16 mouse cellular contexts compared by ENCODE assay signal in the genomic region with DNA sequence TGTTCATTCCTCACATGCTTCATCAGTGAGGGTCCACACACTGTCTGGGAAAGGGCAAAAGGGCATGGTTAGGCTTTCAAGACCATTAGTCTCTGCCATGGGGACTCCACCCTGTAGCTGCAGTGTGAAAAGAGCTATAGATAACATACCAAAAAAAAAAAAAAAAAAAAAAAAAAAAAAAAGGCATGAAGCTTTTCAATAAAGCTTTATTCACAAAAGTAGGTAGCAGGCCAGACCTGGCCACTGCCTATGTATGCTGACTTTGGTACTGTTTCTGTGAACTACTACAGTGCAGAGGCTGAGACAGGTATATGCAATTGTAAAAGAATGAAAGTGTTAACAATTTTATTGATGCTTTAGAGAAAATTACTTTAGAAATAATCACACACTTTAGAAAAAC.
"Had no signal": no experiment of that assay in that cellular context is flagged by ENCODE, and none has a peak within 500 bp of the region (broad histone marks: within the 10 kb centered on the region; RNA-seq: fewer than 3 reads in every experiment).

No protein-coding gene starts in this region.

- H3K9me3 ChIP-seq: neural tube, embryonic 13.5 days; neural tube, embryonic 15.5 days; stomach, embryonic 15.5 days had no signal

- DNase-seq: retina, postnatal 1 day; right cerebral cortex, adult 18-20 months; right cerebral cortex, postnatal 14 days; right cerebral cortex, postnatal 25 days; right cerebral cortex, postnatal 4 days; spleen, adult 18-20 months; thymus, adult 18-20 months; thymus, adult 2 months; thymus, postnatal 14 days; thymus, postnatal 25 days; thymus, postnatal 36 days; thymus, postnatal 4 days had no signal

- H3K4me1 ChIP-seq: neural tube, embryonic 13.5 days; neural tube, embryonic 15.5 days; stomach, embryonic 15.5 days had no signal

- H3K27me3 ChIP-seq: neural tube, embryonic 13.5 days; neural tube, embryonic 15.5 days; stomach, embryonic 15.5 days had no signal

- H3K36me3 ChIP-seq: neural tube, embryonic 13.5 days; neural tube, embryonic 15.5 days; stomach, embryonic 15.5 days had no signal

- H3K4me2 ChIP-seq: neural tube, embryonic 13.5 days; neural tube, embryonic 15.5 days; stomach, embryonic 15.5 days had no signal

- H3K27ac ChIP-seq: neural tube, embryonic 13.5 days; neural tube, embryonic 15.5 days; stomach, embryonic 15.5 days; stomach, postnatal 0 days had no signal

- H3K9ac ChIP-seq: neural tube, embryonic 13.5 days; neural tube, embryonic 15.5 days; stomach, embryonic 15.5 days had no signal

- H3K4me3 ChIP-seq: neural tube, embryonic 13.5 days; neural tube, embryonic 15.5 days; stomach, embryonic 15.5 days had no signal
